Mouse (Mus musculus): ENCODE measurements around the gene Chrnd.

The Chrnd gene

GRCm38 (mm10) chr1:87190429-87190828 is at the start of gene Chrnd:
TSS of gene Chrnd (plus strand) at chr1:87190607.
- in situ Hi-C loops (cut with MboI, MseI): no loop called here

GRCm38 (mm10) chr1:87141550-87141949 is 48.9 kb upstream of the Chrnd start:
- in situ Hi-C loops (cut with MboI, MseI): no loop called here

GRCm38 (mm10) chr1:87142456-87142855 is 48.0 kb upstream of the Chrnd start:
- in situ Hi-C loops (cut with MboI, MseI): no loop called here

- in situ Hi-C loops (cut with MboI, MseI): no loop called here
These were observed 47.3 kb upstream of the Chrnd start for GRCm38 (mm10) chr1:87143141-87143540.

- in situ Hi-C loops (cut with MboI, MseI): no loop called here
These were observed 41.0 kb upstream of the Chrnd start for GRCm38 (mm10) chr1:87149422-87149821.

GRCm38 (mm10) chr1:87151286-87151685 is 39.1 kb upstream of the Chrnd start:
- in situ Hi-C loops (cut with MboI, MseI): no loop called here

- in situ Hi-C loops (cut with MboI, MseI): no loop called here
These were observed 36.5 kb upstream of the Chrnd start for GRCm38 (mm10) chr1:87153776-87154500.

- in situ Hi-C loops (cut with MboI, MseI): no loop called here
These were observed 35.8 kb upstream of the Chrnd start for GRCm38 (mm10) chr1:87154501-87155120.

- in situ Hi-C loops (cut with MboI, MseI): no loop called here
These were observed 34.7 kb upstream of the Chrnd start for GRCm38 (mm10) chr1:87155531-87156198.

GRCm38 (mm10) chr1:87156199-87156587 is 34.2 kb upstream of the Chrnd start, which contains the start of gene Ecel1:
TSS of gene Ecel1 (minus strand) at chr1:87156521.
- in situ Hi-C loops (cut with MboI, MseI): no loop called here

- in situ Hi-C loops (cut with MboI, MseI): no loop called here
These were observed 31.0 kb upstream of the Chrnd start for GRCm38 (mm10) chr1:87159396-87159795.

- in situ Hi-C loops (cut with MboI, MseI): loop anchor here (5.0 kb wide), 1 partner anchor 62 kb away; the partner anchor contains the start of gene Alpi
These were observed 26.1 kb upstream of the Chrnd start for GRCm38 (mm10) chr1:87164164-87164795.

GRCm38 (mm10) chr1:87164796-87165184 is 25.6 kb upstream of the Chrnd start:
- in situ Hi-C loops (cut with MboI, MseI): loop anchor here (5.0 kb wide), 1 partner anchor 62 kb away; the partner anchor contains the start of gene Alpi

GRCm38 (mm10) chr1:87170458-87170857 is 19.9 kb upstream of the Chrnd start:
- in situ Hi-C loops (cut with MboI, MseI): no loop called here

- in situ Hi-C loops (cut with MboI, MseI): no loop called here
These were observed 19.1 kb upstream of the Chrnd start for GRCm38 (mm10) chr1:87171312-87171711.

- in situ Hi-C loops (cut with MboI, MseI): no loop called here
These were observed 18.1 kb upstream of the Chrnd start for GRCm38 (mm10) chr1:87172316-87172715.

- in situ Hi-C loops (cut with MboI, MseI): no loop called here
These were observed 16.1 kb upstream of the Chrnd start for GRCm38 (mm10) chr1:87174006-87174955.

- in situ Hi-C loops (cut with MboI, MseI): no loop called here
These were observed 14.5 kb upstream of the Chrnd start for GRCm38 (mm10) chr1:87175852-87176292.

GRCm38 (mm10) chr1:87180896-87181295 is 9.5 kb upstream of the Chrnd start:
- in situ Hi-C loops (cut with MboI, MseI): no loop called here

- in situ Hi-C loops (cut with MboI, MseI): no loop called here
These were observed 7.4 kb upstream of the Chrnd start, which contains the start of gene Prss56 for GRCm38 (mm10) chr1:87183013-87183412. TSS of gene Prss56 (plus strand) at chr1:87183313.

Measured in T-helper 1 cell (primary cell).